Mouse (Mus musculus) bone marrow, adult 2 months (tissue): ENCODE results near the gene Nt5m. TPM values are rescaled to one million over a fixed set of nuclear protein-coding genes. Genes with fewer than 3 reads are reported as not detected.
"Not testable (repeated sequence)": the region's sequence is repeated elsewhere in the genome, so short reads cannot be mapped to it uniquely, and the experiment has no call there.

Experiments used
- H3K27ac ChIP-seq: fragments of 200-500 bp; 2 replicates; pipeline ENCODE4 v1.5.1; 2012; ENCODE audit warnings: low read depth, mild to moderate bottlenecking, control low read depth, inconsistent platforms, low read length; ENCODE audit not compliant: control insufficient read depth, poor library complexity, insufficient read depth
- H3K4me1 ChIP-seq: fragments of 200-500 bp; 2 replicates; pipeline ENCODE4 v1.6.1; 2011; ENCODE audit warnings: low read length; ENCODE audit not compliant: control insufficient read depth, insufficient read depth
- H3K4me3 ChIP-seq: fragments of 200-500 bp; replicated peaks from 2 replicates; pipeline ENCODE3; 2011; ENCODE audit warnings: mild to moderate bottlenecking, low read depth, low read length, control low read depth; ENCODE audit not compliant: control insufficient read depth
- CTCF ChIP-seq: fragments of 200-500 bp; IDR thresholded peaks from 2 replicates; pipeline ENCODE4 v1.5.1; 2011; ENCODE audit warnings: low read length, control low read depth; ENCODE audit not compliant: control insufficient read depth, insufficient read depth
- POLR2A ChIP-seq: fragments of 200-500 bp; IDR thresholded peaks from 2 replicates; pipeline ENCODE4 v1.6.1; 2011; ENCODE audit warnings: low read depth, mild to moderate bottlenecking, control low read depth, low read length, borderline replicate concordance; ENCODE audit not compliant: control insufficient read depth
- WGBS: fragments of 180-500 bp; shearing (Covaris S2); methylation state at CpG from one replicate; pipeline ENCODE4 v1.1.7; 2018; 5-methylcytosine and 5-hydroxymethylcytosine counted together
- polyA plus RNA-seq: library from polyadenylated mRNA; stranded (reverse); fragments of >200 nt; gene quantifications from 2 replicates; pipeline ENCODE4 v1.2.4, GENCODE M21; 2011; ENCODE audit warnings: low replicate concordance; ENCODE audit not compliant: missing spikeins, insufficient read depth, insufficient read length

Nt5m gene
- polyA plus RNA-seq, 1 experiment, result 8.2 TPM

DNA sequence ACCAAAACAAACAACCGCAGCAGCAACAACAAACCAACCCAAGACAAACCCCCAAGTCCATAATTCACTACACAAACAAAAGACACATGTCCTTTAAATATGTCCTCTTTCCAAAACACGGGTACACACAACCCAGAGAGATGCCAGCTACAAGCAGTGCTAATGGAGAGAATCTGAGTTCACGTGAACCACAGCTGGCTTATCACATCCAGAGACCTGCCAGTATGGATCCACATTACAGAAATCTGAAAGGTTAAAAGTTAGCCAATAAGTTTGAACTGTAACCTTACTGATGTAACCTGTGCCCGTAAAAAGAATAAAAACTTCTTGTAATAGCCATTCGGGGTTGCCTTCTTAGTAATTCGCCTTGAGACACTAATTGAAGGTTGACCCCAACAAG is 24.3 kb upstream of the Nt5m start:
- Histone ChIP-seq H3K4me1 (no peaks in the 10 kb centered on the region), H3K4me3 (no peak overlapping the region), H3K27ac (no peak overlapping the region)
- no peak for TF ChIP-seq CTCF
- 78% methylated on average over 6 of the region's 6 CpGs for WGBS

DNA sequence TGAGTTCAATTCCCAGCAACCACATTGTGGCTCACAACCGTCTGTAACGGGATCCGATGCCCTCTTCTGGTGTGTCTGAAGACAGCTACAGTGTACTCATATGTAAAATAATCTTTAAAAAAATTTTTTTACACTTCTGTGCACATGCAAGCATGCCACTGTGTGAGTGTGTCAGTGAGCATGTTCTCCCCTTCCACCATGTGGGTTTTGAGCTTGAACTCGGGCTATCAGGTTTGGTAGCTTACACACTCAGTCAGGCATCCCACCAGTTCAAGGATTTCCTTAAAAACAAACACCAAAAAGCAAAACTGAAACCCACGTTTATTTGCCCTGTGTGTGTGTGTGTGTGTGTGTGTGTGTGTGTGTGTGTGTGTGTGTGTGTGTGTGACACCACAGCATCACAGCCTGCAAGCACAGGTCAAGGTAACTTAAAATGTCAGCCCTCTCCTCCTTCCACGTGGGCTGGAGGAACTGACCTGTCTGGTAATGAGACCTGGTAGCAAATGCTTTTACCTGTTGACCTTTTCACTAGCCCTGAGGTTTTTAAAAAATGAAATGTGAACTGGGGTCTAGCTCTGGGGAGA is 23.7 kb upstream of the Nt5m start:
- Histone ChIP-seq H3K4me1 (no peaks in the 10 kb centered on the region), H3K4me3 (no peak overlapping the region), H3K27ac (no peak overlapping the region)
- WGBS, result 78% methylated on average over 6 of the region's 6 CpGs
- TF ChIP-seq CTCF, result no peak
- no peak for TF ChIP-seq POLR2A

- WGBS, result 95% methylated on average over 3 of the region's 3 CpGs
- no peaks in the 10 kb centered on the region for H3K4me1 ChIP-seq
- no peak overlapping the region for H3K27ac ChIP-seq
- no peak for TF ChIP-seq CTCF
- no peak overlapping the region for H3K4me3 ChIP-seq
Observed at GRCm38 (mm10) chr11:59817916-59818315, 21.3 kb upstream of the Nt5m start.

GRCm38 (mm10) chr11:59821625-59822024 is 17.6 kb upstream of the Nt5m start:
- 85% methylated on average over 3 of the region's 3 CpGs for WGBS
- no peak overlapping the region for H3K4me3 ChIP-seq
- H3K4me1 ChIP-seq, result no peaks in the 10 kb centered on the region
- H3K27ac ChIP-seq, result no peak overlapping the region
- TF ChIP-seq CTCF (no peak), POLR2A (no peak)

DNA sequence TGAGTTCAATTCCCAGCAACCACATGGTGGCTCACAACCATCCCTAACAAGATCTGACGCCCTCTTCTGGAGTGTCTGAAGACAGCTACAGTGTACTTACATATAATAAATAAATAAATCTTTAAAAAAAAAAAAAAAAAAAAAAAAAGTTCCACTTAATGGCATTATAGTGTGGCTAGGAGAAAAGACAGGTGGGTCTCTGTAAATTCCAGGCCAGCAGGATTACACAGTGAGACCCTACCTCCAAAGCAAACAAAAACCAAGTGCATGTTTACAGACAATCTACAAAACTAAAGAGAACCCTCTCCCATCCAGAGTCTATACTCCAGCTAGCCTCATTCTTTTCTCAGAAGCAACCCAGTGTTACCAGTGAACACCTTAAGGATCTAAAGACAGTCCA is 1.5 kb upstream of the Nt5m start:
- no CpG with 5 or more reads among the region's 1 CpGs for WGBS
- H3K4me3 ChIP-seq, H3K4me1 ChIP-seq, H3K27ac ChIP-seq: not testable (repeated sequence)

DNA sequence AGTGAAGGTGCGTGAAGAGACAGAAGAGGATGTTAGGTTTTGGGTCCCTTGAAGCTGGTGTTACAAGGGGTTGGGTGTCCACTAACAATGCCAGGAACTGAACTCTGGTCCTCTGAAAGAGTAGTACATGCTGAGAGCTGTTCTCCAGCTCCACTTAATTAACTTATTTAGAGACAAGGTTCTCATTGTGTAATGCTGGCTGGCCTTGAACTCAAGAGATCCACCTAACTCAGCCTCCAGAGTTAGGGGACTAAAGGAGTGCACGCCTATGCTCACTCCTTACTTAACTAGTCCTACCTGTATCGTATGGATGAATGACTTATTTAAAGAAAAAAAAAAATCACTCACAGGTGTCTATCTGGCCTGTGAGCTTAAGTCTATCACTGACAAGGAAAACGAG is 821 bp upstream of the Nt5m start:
- WGBS, result 54% methylated on average over 4 of the region's 4 CpGs
- Histone ChIP-seq H3K27ac (no peak overlapping the region), H3K4me3 (no peak overlapping the region), H3K4me1 (no peaks in the 10 kb centered on the region; the same call in 1 of the 2 replicates)
- TF ChIP-seq CTCF (no peak), POLR2A (no peak)

DNA sequence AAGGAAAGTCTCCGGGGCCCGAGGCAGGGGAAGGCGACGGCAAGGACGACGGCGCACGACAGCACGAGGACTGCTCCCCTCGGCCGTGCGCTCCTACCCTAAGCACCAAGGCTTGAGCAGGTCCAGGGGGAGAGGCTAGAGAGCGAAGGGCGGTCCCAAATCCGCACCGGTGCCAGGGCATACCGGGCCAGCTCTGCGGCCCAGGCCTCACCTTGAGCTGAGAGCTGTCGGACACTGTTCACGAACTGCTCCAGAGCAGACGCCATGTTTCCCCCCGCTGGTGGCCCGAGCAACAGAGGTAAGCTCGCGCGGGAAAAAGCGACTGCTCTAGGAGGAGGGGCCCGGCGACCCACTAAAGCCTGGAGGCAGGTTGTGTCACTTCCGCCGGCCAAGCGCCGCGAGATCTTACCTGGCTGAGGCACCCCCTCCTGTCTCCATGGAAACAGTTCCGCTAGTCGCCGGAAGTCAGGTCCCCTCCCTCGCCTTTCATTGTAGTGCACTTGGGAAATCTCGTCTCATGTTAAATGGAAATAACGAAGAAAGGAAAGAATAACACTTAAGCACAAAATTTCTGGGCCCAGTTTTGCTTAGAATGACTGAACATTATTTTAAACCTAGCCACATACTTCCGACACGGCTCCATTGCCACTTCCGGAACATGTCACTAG is 346 bp downstream of the Nt5m start, which contains the start of gene Cops3:
Gene Cops3 (minus strand): TSS at position 380 of the 668 bp plus-strand sequence.
- Histone ChIP-seq H3K4me1 (no peaks in the 10 kb centered on the region; the same call in 1 of the 2 replicates), H3K4me3 (peak within 1 kb of the TSS; percentile 97), H3K27ac (peak within 1 kb of the TSS; percentile 92)
- WGBS, result under 1% methylated on average over 42 of the region's 43 CpGs
- TF ChIP-seq POLR2A, result peak; percentile 60; the same call in 1 of the 2 replicates
- no peak for TF ChIP-seq CTCF

DNA sequence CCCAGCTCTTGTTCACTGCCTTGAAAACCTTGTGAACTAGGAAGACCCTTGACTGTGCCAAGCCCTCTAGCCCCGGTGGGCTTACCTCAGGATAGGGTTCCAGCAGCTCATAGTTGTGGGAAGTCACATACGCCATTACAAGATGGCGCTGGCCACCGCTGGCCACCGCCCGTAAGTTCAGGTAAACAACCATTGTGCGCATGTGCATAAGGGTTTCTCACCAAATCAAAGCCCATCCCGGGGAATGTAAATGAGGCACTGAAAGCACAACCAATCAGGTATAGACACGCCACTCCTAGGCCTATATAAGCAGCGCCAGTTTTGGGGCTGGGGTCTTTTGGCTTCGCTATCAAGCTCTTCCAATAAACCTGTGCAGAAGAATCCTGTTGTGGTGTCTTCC is 7.1 kb downstream of the Nt5m start:
- Histone ChIP-seq H3K4me1 (no peaks in the 10 kb centered on the region; the same call in 1 of the 2 replicates), H3K27ac (no peak overlapping the region), H3K4me3 (no peak overlapping the region)
- TF ChIP-seq CTCF (no peak), POLR2A (no peak)
- 83% methylated on average over 11 of the region's 11 CpGs for WGBS

DNA sequence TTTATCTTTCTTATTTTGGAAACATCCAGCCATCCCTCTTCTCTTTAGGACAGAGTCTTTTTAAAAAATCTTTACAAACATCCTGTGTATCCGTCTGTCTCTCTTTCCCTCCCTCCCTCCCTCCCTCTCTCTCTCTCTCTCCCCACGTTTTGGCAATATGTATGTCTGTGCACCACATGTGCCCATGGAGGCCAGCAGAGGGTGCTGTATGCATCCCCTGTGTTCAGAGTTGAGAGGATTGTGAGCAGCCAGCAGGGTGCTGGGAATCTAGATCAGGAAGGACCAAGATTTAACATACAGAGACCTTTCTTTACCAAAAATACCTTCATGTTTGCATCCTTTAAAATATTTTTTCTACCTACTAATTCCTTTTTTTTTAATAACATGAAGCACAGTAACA is 7.9 kb downstream of the Nt5m start:
- no peak overlapping the region for H3K4me3 ChIP-seq
- no peaks in the 10 kb centered on the region; the same call in 1 of the 2 replicates for H3K4me1 ChIP-seq
- 4% methylated on average over 2 of the region's 2 CpGs for WGBS
- H3K27ac ChIP-seq, result no peak overlapping the region
- TF ChIP-seq CTCF (peak; percentile 82), POLR2A (no peak)
